Mouse (Mus musculus): ENCODE results near the gene Banf2.

Banf2 gene

GRCm38 (mm10) chr2:144025361-144025760 lies 7.5 kb upstream of the Banf2 start:
- DNase-seq (ENCODE audit: low spot score): no peak

- no peak for DNase-seq (ENCODE audit: low spot score)
Observed at GRCm38 (mm10) chr2:144026456-144026855, 6.4 kb upstream of the Banf2 start.

DNA sequence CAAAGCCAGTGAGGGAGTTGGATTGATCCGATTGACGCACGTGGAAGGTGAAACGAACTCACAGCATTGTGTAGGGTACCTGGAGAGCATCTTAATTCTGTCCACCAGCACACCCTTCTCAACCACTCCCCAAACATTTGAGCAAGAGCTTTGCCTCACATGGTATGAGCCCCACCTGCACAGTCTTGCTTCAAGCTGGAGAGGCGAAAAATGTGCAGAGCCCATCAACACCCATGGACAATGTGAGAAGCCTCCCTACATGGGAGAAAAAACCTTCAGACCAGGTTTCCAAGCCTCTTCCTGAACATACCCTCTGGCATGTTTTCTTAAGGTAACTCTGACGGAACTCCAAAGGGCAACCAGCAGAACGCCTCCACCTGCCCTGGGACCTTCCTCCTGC lies 2.1 kb upstream of the Banf2 start:
- DNase-seq (ENCODE audit: low spot score): no peak

DNA sequence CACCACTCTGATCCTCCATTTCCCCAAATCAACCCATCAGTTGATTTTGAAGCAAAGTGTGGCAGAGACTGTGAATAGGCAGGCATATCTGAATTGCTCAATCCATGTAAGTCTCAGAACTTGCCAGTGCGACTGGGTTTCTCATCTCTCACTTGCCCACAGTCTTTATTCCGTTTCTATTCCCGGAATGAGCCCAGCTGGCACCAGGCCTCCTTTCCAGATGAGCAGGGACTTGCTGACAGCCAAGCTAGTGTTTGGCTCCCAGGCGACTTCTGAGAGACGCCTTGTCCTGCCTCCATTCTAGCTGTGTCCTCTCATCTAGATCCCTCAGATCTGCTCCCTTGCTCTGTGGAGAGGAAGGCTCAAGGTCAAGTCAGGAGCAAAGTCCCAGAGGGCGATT lies 11.9 kb downstream of the Banf2 start:
- DNase-seq (ENCODE audit: low spot score): no peak

DNA sequence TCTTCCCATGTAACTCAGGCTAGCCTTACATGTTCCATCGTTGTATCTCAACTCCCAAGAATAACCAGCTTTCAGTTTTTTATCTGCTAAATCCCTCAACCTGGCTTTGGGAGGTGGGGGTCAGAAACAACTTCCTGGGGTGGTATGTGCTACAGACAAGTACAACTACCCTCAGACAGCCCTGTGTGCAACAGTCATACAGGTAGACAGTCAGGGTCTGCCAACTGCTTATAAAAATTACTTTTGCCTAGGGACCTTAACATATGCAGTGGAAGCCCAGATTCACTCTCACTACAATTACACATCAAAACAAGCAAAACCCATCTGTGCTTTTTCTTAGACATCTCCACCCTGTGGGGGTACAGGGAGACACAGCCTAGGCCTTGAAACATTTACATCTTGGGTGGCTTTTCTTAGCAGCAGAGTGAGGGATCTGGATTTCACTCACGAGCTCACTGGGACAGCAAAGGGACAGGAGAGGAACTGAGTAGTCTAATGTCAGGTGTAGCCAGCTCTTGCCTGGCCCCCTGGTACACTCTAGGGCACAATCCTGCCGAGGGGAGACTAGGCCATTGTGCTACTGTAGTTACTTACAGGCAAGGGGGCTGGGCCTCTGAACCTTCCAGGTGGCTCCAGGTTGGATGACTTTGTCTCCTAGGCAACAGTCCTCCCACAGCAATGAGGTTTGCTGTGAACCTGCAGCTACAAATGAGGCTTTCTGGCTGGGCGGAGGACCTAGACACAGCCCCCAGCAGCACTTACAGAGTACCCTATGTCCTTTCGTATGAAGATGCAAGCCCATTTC lies 13.1 kb downstream of the Banf2 start:
- no peak for DNase-seq (ENCODE audit: low spot score)

GRCm38 (mm10) chr2:144046916-144047315 lies 14.1 kb downstream of the Banf2 start:
- DNase-seq (ENCODE audit: low spot score): no peak

GRCm38 (mm10) chr2:144050146-144050680 lies 17.4 kb downstream of the Banf2 start:
- no peak for DNase-seq (ENCODE audit: low spot score)

GRCm38 (mm10) chr2:144050861-144051260 lies 18.0 kb downstream of the Banf2 start:
- no peak for DNase-seq (ENCODE audit: low spot score)

GRCm38 (mm10) chr2:144052410-144053065 lies 19.7 kb downstream of the Banf2 start:
- DNase-seq (ENCODE audit: low spot score): no peak

- DNase-seq (ENCODE audit: low spot score): no peak
Observed at GRCm38 (mm10) chr2:144057735-144058134, 24.9 kb downstream of the Banf2 start.

- no peak for DNase-seq (ENCODE audit: low spot score)
Observed at GRCm38 (mm10) chr2:144061701-144062100, 28.8 kb downstream of the Banf2 start.

DNA sequence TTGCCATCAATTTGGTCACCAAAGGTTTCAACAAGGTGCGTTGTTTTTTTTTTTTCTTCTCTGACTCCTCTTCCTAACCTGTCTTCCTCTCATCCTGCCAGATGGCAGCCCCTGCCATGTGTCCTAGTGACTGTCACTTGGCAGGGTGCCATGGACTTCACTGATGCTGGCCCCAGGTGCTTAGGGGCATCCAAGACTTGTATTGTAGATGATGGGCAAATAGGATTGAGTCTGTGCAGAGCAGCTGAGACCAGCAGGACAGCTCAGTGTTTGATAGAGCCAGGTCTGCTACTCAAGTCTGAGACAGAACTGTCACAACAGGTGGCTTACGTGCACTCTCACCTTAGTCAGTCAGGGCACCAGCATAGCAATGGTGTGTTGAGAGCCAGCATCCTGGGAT lies 32.6 kb downstream of the Banf2 start:
- DNase-seq (ENCODE audit: low spot score): no peak

GRCm38 (mm10) chr2:144069663-144070062 lies 36.8 kb downstream of the Banf2 start:
- no peak for DNase-seq (ENCODE audit: low spot score)

- DNase-seq (ENCODE audit: low spot score): no peak
Observed at GRCm38 (mm10) chr2:144070479-144070878, 37.6 kb downstream of the Banf2 start.

DNA sequence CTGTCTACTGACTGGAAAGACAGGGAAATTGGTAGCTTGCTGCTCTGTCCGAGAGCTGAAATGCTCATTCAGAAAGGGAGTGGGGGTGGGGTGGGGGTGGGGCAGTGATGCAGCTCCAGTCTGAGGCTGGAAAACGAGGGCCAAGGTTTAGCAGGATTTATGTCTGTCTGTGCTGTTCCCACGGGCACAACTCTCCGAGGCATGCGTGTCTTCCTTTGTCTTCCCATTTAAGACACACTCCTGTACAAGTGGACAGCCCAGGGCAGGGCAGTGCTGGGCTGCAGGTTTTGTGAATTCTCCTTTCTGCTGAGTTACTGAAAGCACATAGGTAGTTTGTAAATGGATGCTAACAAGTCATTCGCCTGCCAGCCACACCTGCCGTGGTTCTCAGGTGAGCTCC lies 39.8 kb downstream of the Banf2 start:
- no peak for DNase-seq (ENCODE audit: low spot score)

GRCm38 (mm10) chr2:144074059-144074458 lies 41.2 kb downstream of the Banf2 start:
- no peak for DNase-seq (ENCODE audit: low spot score)

GRCm38 (mm10) chr2:144076625-144077024 lies 43.8 kb downstream of the Banf2 start:
- DNase-seq (ENCODE audit: low spot score): no peak

- DNase-seq (ENCODE audit: low spot score): no peak
Observed at GRCm38 (mm10) chr2:144078897-144079296, 46.0 kb downstream of the Banf2 start.

- DNase-seq (ENCODE audit: low spot score): no peak
Observed at GRCm38 (mm10) chr2:144086183-144086847, 53.5 kb downstream of the Banf2 start.

- no peak for DNase-seq (ENCODE audit: low spot score)
Observed at GRCm38 (mm10) chr2:144087899-144088584, 55.2 kb downstream of the Banf2 start.

GRCm38 (mm10) chr2:144092767-144093166 lies 59.9 kb downstream of the Banf2 start:
- DNase-seq (ENCODE audit: low spot score): no peak

DNA sequence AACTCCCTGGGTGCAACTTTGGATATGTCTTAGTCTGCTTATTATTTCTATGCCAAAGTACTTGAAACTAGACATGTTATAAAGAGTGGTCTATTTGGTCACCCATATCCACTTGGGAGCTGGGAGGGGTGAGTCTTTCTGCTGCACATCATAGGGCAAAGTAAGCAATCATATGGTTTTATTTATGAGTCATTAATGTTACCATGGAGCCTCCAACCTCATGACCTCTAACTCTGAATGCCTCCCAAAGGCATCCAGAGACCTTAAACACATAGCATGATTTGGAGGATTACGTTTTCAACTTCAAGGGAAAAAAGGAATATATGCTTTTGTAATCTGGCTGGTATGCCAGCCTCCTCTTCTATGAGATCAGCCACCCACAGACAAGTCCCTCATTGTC lies 61.9 kb downstream of the Banf2 start:
- DNase-seq (ENCODE audit: low spot score): no peak

Measured in spleen, adult 12 weeks (tissue).